Mouse (Mus musculus) CD4-positive, CD25-positive, alpha-beta regulatory T cell, adult 9 weeks (primary cell): Measurements from ENCODE around the gene Prpf3. TPM values are rescaled to one million over a fixed set of nuclear protein-coding genes. Genes with fewer than 3 reads are reported as not detected.

Source experiments
- polyA plus RNA-seq: library from polyadenylated mRNA; unstranded; fragments of 100-300 nt; shearing (Covaris generic); gene quantifications from one replicate; pipeline ENCODE4 v1.2.1, GENCODE M21; 2017

The Prpf3 gene
- polyA plus RNA-seq = 77.5 TPM

GRCm38 (mm10) chr3:95855502-95856089, at the start of gene Prpf3:
TSS of gene Prpf3 (minus strand) at chr3:95855885.

GRCm38 (mm10) chr3:95904568-95904967, 48.9 kb upstream of the Prpf3 start, which contains the start of gene Car14:
TSS of gene Car14 (minus strand) at chr3:95904691.

GRCm38 (mm10) chr3:95893606-95894316, 38.1 kb upstream of the Prpf3 start, which contains the start of gene Aph1a:
TSS of gene Aph1a (plus strand) at chr3:95893969.

GRCm38 (mm10) chr3:95891211-95892065, 35.8 kb upstream of the Prpf3 start, which contains the start of gene BC028528:
TSS of gene BC028528 (minus strand) at chr3:95892005.

GRCm38 (mm10) chr3:95881979-95882815, 26.5 kb upstream of the Prpf3 start, which contains the start of gene Ciart:
TSS of gene Ciart (minus strand) at chr3:95882251.

GRCm38 (mm10) chr3:95871392-95871867, 15.7 kb upstream of the Prpf3 start, which contains the start of gene Mrps21:
TSS of gene Mrps21 (minus strand) at chr3:95871519.

GRCm38 (mm10) chr3:95818571-95819288, 37.0 kb downstream of the Prpf3 start, which contains the start of gene Rprd2:
TSS of gene Rprd2 (minus strand) at chr3:95818863.

Other genes with a start within 250 kb of the Prpf3 start
- gene Ensa, start 230.9 kb downstream of the Prpf3 start, polyA plus RNA-seq = 96.7 TPM
- gene Mcl1, start 197.1 kb downstream of the Prpf3 start, polyA plus RNA-seq = 42.6 TPM
- 10.5 TPM for gene Adamtsl4, start 168.0 kb downstream of the Prpf3 start, polyA plus RNA-seq
- gene Ecm1, start 116.3 kb downstream of the Prpf3 start, polyA plus RNA-seq = 235 TPM
- 88.7 TPM for gene Tars2, start 95.7 kb downstream of the Prpf3 start, polyA plus RNA-seq
- 16.8 TPM for gene Rprd2, start 37.0 kb downstream of the Prpf3 start, polyA plus RNA-seq
- gene Mrps21, start 15.6 kb upstream of the Prpf3 start, polyA plus RNA-seq = 281 TPM
- gene Ciart, start 26.4 kb upstream of the Prpf3 start, polyA plus RNA-seq = 8.2 TPM
- gene BC028528, start 36.1 kb upstream of the Prpf3 start, polyA plus RNA-seq = 0.67 TPM
- gene Aph1a, start 38.1 kb upstream of the Prpf3 start, polyA plus RNA-seq = 61.7 TPM
- not detected for gene Car14, start 48.8 kb upstream of the Prpf3 start, polyA plus RNA-seq
- 233 TPM for gene Anp32e, start 73.4 kb upstream of the Prpf3 start, polyA plus RNA-seq
- 7.7 TPM for gene Plekho1, start 140.1 kb upstream of the Prpf3 start, polyA plus RNA-seq
- 33.7 TPM for gene Vps45, start 202.6 kb upstream of the Prpf3 start, polyA plus RNA-seq
- gene Otud7b, start 248.6 kb upstream of the Prpf3 start, polyA plus RNA-seq = 21.2 TPM